ENCODE assay signal across 12 mouse cellular contexts in the genomic region with DNA sequence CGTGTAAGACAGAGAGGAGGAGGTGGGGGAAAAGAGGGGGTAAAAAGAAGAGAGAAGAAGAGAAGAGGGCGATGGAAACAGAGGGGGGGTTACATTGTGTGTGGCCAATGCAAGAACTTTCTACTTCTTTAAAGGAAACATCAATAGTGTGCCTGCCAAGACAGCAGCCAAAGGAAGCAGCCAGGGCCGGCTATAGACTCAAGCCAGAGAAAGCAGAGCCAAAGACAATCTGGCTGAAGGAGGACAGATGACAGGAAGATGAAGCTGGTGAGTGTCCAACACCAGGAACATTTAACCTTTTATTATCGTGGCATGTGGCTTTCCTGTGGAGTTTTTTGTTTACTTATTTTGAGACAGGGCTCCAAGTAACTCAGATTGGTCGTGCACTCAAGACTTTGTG.
DNase-seq lines count a peak whose midpoint lies in the region; ATAC-seq and TF ChIP-seq lines count a peak whose summit lies in the region.
"Had no signal": no experiment of that assay in that cellular context is flagged by ENCODE, and none has a peak within 500 bp of the region (broad histone marks: within the 10 kb centered on the region; RNA-seq: fewer than 3 reads in every experiment).

No protein-coding gene starts in this region.

- 61% methylated on average over 5 of the region's 5 CpGs for WGBS in midbrain, postnatal 0 days
- WGBS in midbrain, embryonic 16.5 days: 70% methylated on average over 5 of the region's 5 CpGs
- WGBS in stomach, postnatal 0 days: 30% methylated on average over 5 of the region's 5 CpGs

- H3K27ac ChIP-seq in gastrocnemius, adult 2 months: no peak overlapping the region
- H3K27ac ChIP-seq in midbrain, postnatal 0 days (ENCODE audit: low read depth, low read length): no peak overlapping the region
- no peak overlapping the region for H3K27ac ChIP-seq in midbrain, embryonic 16.5 days (ENCODE audit: low read length)
- H3K27ac ChIP-seq in stomach, postnatal 0 days (replicated peaks): 0 out of 2 replicates have a peak overlapping the region, but pooled peaks have one; percentile 0
- H3K27ac ChIP-seq: hindbrain, embryonic 13.5 days; neural tube, embryonic 12.5 days had no signal

- TF ChIP-seq CTCF in gastrocnemius, adult 2 months (IDR thresholded peaks at IDR 0.05): no peak
- no peak for TF ChIP-seq CTCF in midbrain, postnatal 0 days (IDR thresholded peaks at IDR 0.05)
- no peak for TF ChIP-seq CTCF in stomach, postnatal 0 days (IDR thresholded peaks at IDR 0.05; ENCODE audit: low read depth)

- H3K36me3 ChIP-seq in midbrain, postnatal 0 days (ENCODE audit: insufficient read depth, low read length): no peaks in the 10 kb centered on the region
- no peaks in the 10 kb centered on the region for H3K36me3 ChIP-seq in midbrain, embryonic 16.5 days (ENCODE audit: control insufficient read depth, insufficient read depth, low read length)
- H3K36me3 ChIP-seq in stomach, postnatal 0 days (ENCODE audit: control insufficient read depth, insufficient read depth, low read length): no peaks in the 10 kb centered on the region
- H3K36me3 ChIP-seq: hindbrain, embryonic 13.5 days; neural tube, embryonic 12.5 days had no signal

- H3K9ac ChIP-seq in midbrain, postnatal 0 days (replicated peaks; ENCODE audit: low read length, poor library complexity, severe bottlenecking): no peak overlapping the region
- H3K9ac ChIP-seq in midbrain, embryonic 16.5 days (ENCODE audit: low read depth, low read length): no peak overlapping the region
- H3K9ac ChIP-seq in stomach, postnatal 0 days (ENCODE audit: low read length): no peak overlapping the region
- H3K9ac ChIP-seq: hindbrain, embryonic 13.5 days; liver, postnatal 0 days; neural tube, embryonic 12.5 days had no signal

- H3K4me2 ChIP-seq in midbrain, postnatal 0 days (ENCODE audit: low read depth, low read length, poor library complexity, severe bottlenecking): no peak overlapping the region
- no peak overlapping the region for H3K4me2 ChIP-seq in midbrain, embryonic 16.5 days (ENCODE audit: low read length)
- H3K4me2 ChIP-seq in stomach, postnatal 0 days (replicated peaks; ENCODE audit: low read depth): no peak overlapping the region
- H3K4me2 ChIP-seq: hindbrain, embryonic 13.5 days; neural tube, embryonic 12.5 days had no signal

- H3K4me1 ChIP-seq in midbrain, postnatal 0 days (ENCODE audit: insufficient read depth, low read length): no peaks in the 10 kb centered on the region
- no peaks in the 10 kb centered on the region for H3K4me1 ChIP-seq in midbrain, embryonic 16.5 days (ENCODE audit: control insufficient read depth, insufficient read depth, low read length)
- no peaks in the 10 kb centered on the region for H3K4me1 ChIP-seq in stomach, postnatal 0 days (replicated peaks; ENCODE audit: control insufficient read depth, insufficient read depth)
- H3K4me1 ChIP-seq: hindbrain, embryonic 13.5 days; neural tube, embryonic 12.5 days had no signal

- H3K4me3 ChIP-seq in gastrocnemius, adult 2 months: no peak overlapping the region
- no peak overlapping the region for H3K4me3 ChIP-seq in midbrain, postnatal 0 days (ENCODE audit: low read depth, low read length)
- H3K4me3 ChIP-seq in midbrain, embryonic 16.5 days (ENCODE audit: low read depth, low read length): no peak overlapping the region
- H3K4me3 ChIP-seq in stomach, postnatal 0 days (ENCODE audit: low read depth, low read length): no peak overlapping the region
- H3K4me3 ChIP-seq: hindbrain, embryonic 13.5 days; neural tube, embryonic 12.5 days had no signal

- no peak for ATAC-seq in midbrain, postnatal 0 days (ENCODE audit: low FRiP score)
- no peak for ATAC-seq in midbrain, embryonic 16.5 days
- ATAC-seq in stomach, postnatal 0 days (ENCODE audit: low FRiP score, low TSS enrichment): no peak; the same call in 1 of the 2 replicates
- ATAC-seq: liver, postnatal 0 days had no signal

- H3K27me3 ChIP-seq in midbrain, postnatal 0 days (ENCODE audit: insufficient read depth, low read length): no peaks in the 10 kb centered on the region
- H3K27me3 ChIP-seq in midbrain, embryonic 16.5 days (ENCODE audit: control insufficient read depth, insufficient read depth, low read depth, low read length): no peaks in the 10 kb centered on the region
- no peaks in the 10 kb centered on the region for H3K27me3 ChIP-seq in stomach, postnatal 0 days (ENCODE audit: control insufficient read depth, insufficient read depth, low read length)
- H3K27me3 ChIP-seq: hindbrain, embryonic 13.5 days; neural tube, embryonic 12.5 days had no signal

- DNase-seq in gastrocnemius, adult 2 months: peak; percentile 45
- no peak for DNase-seq in gastrocnemius, postnatal 36 days
- DNase-seq in midbrain, postnatal 0 days (ENCODE audit: low spot score): peak; percentile 72
- peak; percentile 37 to 60 for DNase-seq in heart, postnatal 14 days
- DNase-seq in stomach, postnatal 0 days (ENCODE audit: low spot score): no peak
- no peak for DNase-seq in natural killer cell, adult 2 months (ENCODE audit: low spot score in 2 of 2)
- DNase-seq in layer of hippocampus, adult 9-11 months: no peak
- DNase-seq: liver, postnatal 0 days; thymus, postnatal 25 days had no signal

- TF ChIP-seq EP300 in stomach, postnatal 0 days (optimal IDR thresholded peaks at IDR 0.05): no peak

- no peaks in the 10 kb centered on the region for H3K9me3 ChIP-seq in midbrain, postnatal 0 days (ENCODE audit: low read length)
- no peaks in the 10 kb centered on the region for H3K9me3 ChIP-seq in midbrain, embryonic 16.5 days (replicated peaks; ENCODE audit: control insufficient read depth, low read length, poor library complexity, severe bottlenecking)
- H3K9me3 ChIP-seq in stomach, postnatal 0 days (ENCODE audit: control insufficient read depth, low read length): no peaks in the 10 kb centered on the region
- H3K9me3 ChIP-seq: hindbrain, embryonic 13.5 days; neural tube, embryonic 12.5 days had no signal

- intact Hi-C loops in gastrocnemius, adult 2 months (cut with DNase I): no loop called here
- intact Hi-C loops in gastrocnemius, postnatal 36 days (cut with DNase I): no loop called here
- intact Hi-C loops in heart, postnatal 14 days (cut with DNase I): no loop called here

Comparison
In these comparisons a context has a peak if more than half of its experiments do, and no peak if none do; other contexts are left out.
1. DNase-seq: peak in gastrocnemius, adult 2 months (single experiment), midbrain, postnatal 0 days (single experiment) and heart, postnatal 14 days (2 of 2); none in gastrocnemius, postnatal 36 days (0 of 2), stomach, postnatal 0 days (single experiment), natural killer cell, adult 2 months (0 of 2) and layer of hippocampus, adult 9-11 months (single experiment).